Mouse (Mus musculus): ENCODE results near the gene Ptpn21. TPM values are rescaled to one million over a fixed set of nuclear protein-coding genes. Genes with fewer than 3 reads are reported as not detected.

Gene Ptpn21
- polyA plus RNA-seq (2016; fragmentation: Nextera tagmentation; extraction: Ambion mirVana), result 8.6 and 9.8 TPM in 2 replicates

GRCm38 (mm10) chr12:98736951-98737800 is at the start of gene Ptpn21:
Ptpn21 (minus strand) TSS chr12:98737405.
- ATAC-seq (ENCODE audit: low FRiP score), result peak; percentile 66
- Histone ChIP-seq H3K9me3 (no peaks in the 10 kb centered on the region), H3K36me3 (replicated peaks) (no peaks in the 10 kb centered on the region), H3K4me1 (peaks cover 28% of the 10 kb centered on the region), H3K27me3 (peaks cover 16% of the 10 kb centered on the region), H3K4me2 (peak within 1 kb of the TSS; percentile 64), H3K27ac (peak within 1 kb of the TSS; percentile 79), H3K9ac (peak within 1 kb of the TSS; percentile 94), H3K4me3 (replicated peaks) (peak within 1 kb of the TSS; percentile 85)
- WGBS, result 2% methylated on average over 75 of the region's 75 CpGs

DNA sequence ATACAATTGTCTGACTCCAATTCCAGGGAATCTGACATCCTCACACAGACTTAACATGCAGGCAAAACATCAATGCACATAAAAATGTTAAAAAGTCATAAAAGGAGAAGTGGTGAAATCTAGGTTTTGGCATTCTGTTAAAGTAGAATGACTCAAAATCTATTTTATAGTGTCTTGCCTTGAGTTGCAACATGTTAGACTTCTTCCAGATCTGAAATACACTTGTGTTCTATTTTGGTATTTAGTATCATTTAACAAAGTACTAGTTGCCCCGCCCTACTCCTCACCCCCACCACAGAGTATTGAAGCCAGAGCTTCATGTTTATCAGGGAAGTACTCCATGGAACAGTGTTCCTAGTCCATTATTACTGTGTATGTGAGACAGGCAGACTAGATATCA is 47.0 kb upstream of the Ptpn21 start:
- H3K27me3 ChIP-seq, result no peaks in the 10 kb centered on the region
- no peak for ATAC-seq (ENCODE audit: low FRiP score)
- WGBS, result 97% methylated on average over 1 of the region's 1 CpGs
- H3K9ac ChIP-seq, result no peak overlapping the region
- no peak overlapping the region for H3K4me2 ChIP-seq
- no peaks in the 10 kb centered on the region for H3K9me3 ChIP-seq
- H3K4me1 ChIP-seq, result no peaks in the 10 kb centered on the region
- H3K27ac ChIP-seq, result no peak overlapping the region
- H3K4me3 ChIP-seq (replicated peaks), result no peak overlapping the region
- peaks cover 78% of the 10 kb centered on the region for H3K36me3 ChIP-seq (replicated peaks)

- no peak for ATAC-seq (ENCODE audit: low FRiP score)
- Histone ChIP-seq H3K27ac (no peak overlapping the region), H3K4me3 (replicated peaks) (no peak overlapping the region), H3K27me3 (no peaks in the 10 kb centered on the region), H3K4me1 (no peaks in the 10 kb centered on the region), H3K36me3 (replicated peaks) (peaks cover 80% of the 10 kb centered on the region), H3K9me3 (no peaks in the 10 kb centered on the region), H3K4me2 (no peak overlapping the region), H3K9ac (no peak overlapping the region)
- 87% methylated on average over 4 of the region's 4 CpGs for WGBS
Observed at GRCm38 (mm10) chr12:98779148-98779547, 41.9 kb upstream of the Ptpn21 start.

DNA sequence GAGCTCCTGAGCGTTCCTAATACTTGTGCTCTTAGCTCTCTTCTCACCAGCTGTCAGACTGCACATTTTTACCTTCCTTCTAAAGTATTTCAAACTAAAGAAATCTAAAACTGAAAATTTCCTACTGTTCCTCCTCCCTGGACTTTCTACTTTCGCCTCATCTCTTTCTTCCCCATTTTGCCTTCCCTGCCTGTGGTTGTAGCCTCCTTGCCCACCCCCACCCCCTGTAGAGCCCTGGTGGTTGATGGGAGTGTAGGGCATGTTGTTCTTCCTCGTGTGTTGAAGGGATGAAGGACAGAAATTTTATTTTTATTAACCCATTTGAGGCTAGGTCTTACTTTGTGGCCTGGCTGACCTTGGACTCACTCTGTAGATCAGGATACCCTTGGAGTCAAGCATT is 40.3 kb upstream of the Ptpn21 start:
- H3K4me2 ChIP-seq, result no peak overlapping the region
- ATAC-seq (ENCODE audit: low FRiP score), result no peak
- no peaks in the 10 kb centered on the region for H3K27me3 ChIP-seq
- H3K4me1 ChIP-seq, result no peaks in the 10 kb centered on the region
- H3K27ac ChIP-seq, result no peak overlapping the region
- H3K4me3 ChIP-seq (replicated peaks), result no peak overlapping the region
- H3K36me3 ChIP-seq (replicated peaks), result peaks cover 78% of the 10 kb centered on the region
- no peaks in the 10 kb centered on the region for H3K9me3 ChIP-seq
- WGBS, result 85% methylated on average over 3 of the region's 3 CpGs
- no peak overlapping the region for H3K9ac ChIP-seq

GRCm38 (mm10) chr12:98766241-98766640 is 29.0 kb upstream of the Ptpn21 start:
- H3K27me3 ChIP-seq, result no peaks in the 10 kb centered on the region
- no peak overlapping the region for H3K4me3 ChIP-seq (replicated peaks)
- no peak for ATAC-seq (ENCODE audit: low FRiP score)
- H3K9me3 ChIP-seq, result no peaks in the 10 kb centered on the region
- no peak overlapping the region for H3K4me2 ChIP-seq
- no peaks in the 10 kb centered on the region for H3K4me1 ChIP-seq
- H3K27ac ChIP-seq, result no peak overlapping the region
- peaks cover 89% of the 10 kb centered on the region for H3K36me3 ChIP-seq (replicated peaks)
- no peak overlapping the region for H3K9ac ChIP-seq
- whole genome bisulfite sequencing, result 94% methylated on average over 2 of the region's 2 CpGs

DNA sequence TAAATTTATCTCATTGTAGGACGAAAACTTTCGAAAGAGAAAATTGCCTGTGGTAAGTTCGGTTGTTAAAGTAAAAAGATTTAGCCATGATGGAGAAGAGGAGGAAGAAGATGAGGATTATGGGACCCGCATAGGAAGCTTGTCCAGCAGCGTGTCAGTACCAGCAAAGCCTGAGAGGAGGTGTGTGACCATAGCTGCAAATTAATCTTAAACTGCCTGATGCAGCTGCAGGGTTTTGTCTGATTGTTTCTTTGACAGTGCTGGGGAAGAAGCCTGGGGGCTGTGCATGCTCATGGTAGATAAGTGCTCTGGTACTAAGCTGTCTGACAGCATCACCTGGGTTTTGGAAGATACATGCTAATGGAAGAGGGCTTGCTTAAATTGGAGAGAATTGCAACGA is 22.5 kb upstream of the Ptpn21 start:
- Histone ChIP-seq H3K27me3 (no peaks in the 10 kb centered on the region), H3K9me3 (no peaks in the 10 kb centered on the region), H3K27ac (no peak overlapping the region), H3K36me3 (replicated peaks) (peaks cover 82% of the 10 kb centered on the region), H3K4me1 (no peaks in the 10 kb centered on the region), H3K9ac (no peak overlapping the region), H3K4me2 (no peak overlapping the region), H3K4me3 (replicated peaks) (no peak overlapping the region)
- WGBS, result 96% methylated on average over 6 of the region's 6 CpGs
- no peak for ATAC-seq (ENCODE audit: low FRiP score)

DNA sequence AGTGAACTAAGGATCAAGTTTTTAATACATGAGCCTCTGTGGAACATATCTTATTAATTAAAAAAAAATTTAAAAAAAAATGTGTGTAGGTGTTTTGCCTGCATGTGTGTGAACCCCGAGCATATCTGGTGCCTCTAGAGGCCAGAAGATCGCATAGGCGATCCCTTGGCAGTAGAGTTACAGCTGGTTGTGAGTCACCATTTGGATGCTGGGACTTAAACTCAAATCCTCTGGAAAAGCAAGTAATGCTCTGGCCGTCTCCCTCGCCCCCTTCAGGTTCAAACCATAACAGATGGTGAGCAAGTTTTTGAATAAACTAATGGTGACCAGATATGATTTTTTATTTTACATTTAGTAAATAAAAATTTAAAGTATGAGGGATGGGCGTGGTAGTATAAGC is 20.4 kb upstream of the Ptpn21 start:
- Histone ChIP-seq H3K4me2 (no peak overlapping the region), H3K9me3 (no peaks in the 10 kb centered on the region), H3K27me3 (no peaks in the 10 kb centered on the region), H3K4me3 (replicated peaks) (no peak overlapping the region), H3K4me1 (no peaks in the 10 kb centered on the region), H3K9ac (no peak overlapping the region), H3K36me3 (replicated peaks) (peaks cover 74% of the 10 kb centered on the region), H3K27ac (no peak overlapping the region)
- WGBS, result 92% methylated on average over 6 of the region's 6 CpGs
- no peak for ATAC-seq (ENCODE audit: low FRiP score)

DNA sequence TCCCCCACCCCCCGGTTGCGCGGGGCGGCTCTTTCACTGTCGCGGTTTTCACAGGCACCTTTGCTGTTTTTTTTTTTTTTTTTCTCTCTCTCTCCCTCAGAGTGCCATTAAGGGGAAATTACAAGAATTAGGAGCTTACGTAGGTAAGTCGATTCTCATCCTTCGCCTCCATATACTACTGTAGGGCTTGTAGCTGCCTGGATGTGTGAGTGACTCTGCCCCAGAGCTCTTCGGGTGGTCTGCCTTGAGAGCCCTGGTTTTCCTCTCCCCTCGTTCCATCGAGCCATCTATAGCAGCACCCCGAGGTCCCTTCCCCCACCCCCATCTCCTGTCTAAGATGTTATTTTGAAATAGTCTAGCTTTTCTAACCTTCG is 10.2 kb upstream of the Ptpn21 start:
- 3% methylated on average over 14 of the region's 14 CpGs for WGBS
- H3K27ac ChIP-seq, result peak overlapping the region; percentile 93
- ATAC-seq (ENCODE audit: low FRiP score), result peak; percentile 52
- peak overlapping the region; percentile 95 for H3K4me3 ChIP-seq (replicated peaks)
- no peaks in the 10 kb centered on the region; the same call in 1 of the 2 replicates for H3K36me3 ChIP-seq (replicated peaks)
- peaks cover 31% of the 10 kb centered on the region for H3K4me1 ChIP-seq
- H3K27me3 ChIP-seq, result no peaks in the 10 kb centered on the region
- peak overlapping the region; percentile 78 for H3K4me2 ChIP-seq
- H3K9ac ChIP-seq, result peak overlapping the region; percentile 93
- H3K9me3 ChIP-seq, result no peaks in the 10 kb centered on the region

GRCm38 (mm10) chr12:98746746-98747379 is 9.7 kb upstream of the Ptpn21 start, which contains the start of gene Zc3h14:
Zc3h14 (plus strand) TSS chr12:98746964.
- H3K27me3 ChIP-seq, result no peaks in the 10 kb centered on the region
- peak; percentile 92 for ATAC-seq (ENCODE audit: low FRiP score)
- no peaks in the 10 kb centered on the region for H3K9me3 ChIP-seq
- peak within 1 kb of the TSS; percentile 95 for H3K4me3 ChIP-seq (replicated peaks)
- H3K27ac ChIP-seq, result peak within 1 kb of the TSS; percentile 93
- peak within 1 kb of the TSS; percentile 93 for H3K9ac ChIP-seq
- H3K4me2 ChIP-seq, result peak within 1 kb of the TSS; percentile 78
- H3K4me1 ChIP-seq, result peaks cover 31% of the 10 kb centered on the region
- under 1% methylated on average over 76 of the region's 87 CpGs for WGBS
- H3K36me3 ChIP-seq (replicated peaks), result no peaks in the 10 kb centered on the region; the same call in 1 of the 2 replicates

- Histone ChIP-seq H3K4me3 (replicated peaks) (no peak overlapping the region), H3K4me2 (no peak overlapping the region), H3K9me3 (no peaks in the 10 kb centered on the region), H3K4me1 (peaks cover 27% of the 10 kb centered on the region), H3K27me3 (no peaks in the 10 kb centered on the region), H3K36me3 (replicated peaks) (no peaks in the 10 kb centered on the region; the same call in 1 of the 2 replicates), H3K9ac (no peak overlapping the region), H3K27ac (no peak overlapping the region)
- 10% methylated on average over 2 of the region's 2 CpGs for WGBS
- ATAC-seq (ENCODE audit: low FRiP score), result peak; percentile 59
Observed at GRCm38 (mm10) chr12:98746131-98746530, 8.9 kb upstream of the Ptpn21 start.

GRCm38 (mm10) chr12:98745626-98746025 is 8.4 kb upstream of the Ptpn21 start:
- no peak overlapping the region for H3K9ac ChIP-seq
- no peak for ATAC-seq (ENCODE audit: low FRiP score)
- H3K4me3 ChIP-seq (replicated peaks), result no peak overlapping the region
- no peaks in the 10 kb centered on the region; the same call in 1 of the 2 replicates for H3K36me3 ChIP-seq (replicated peaks)
- H3K4me1 ChIP-seq, result peaks cover 26% of the 10 kb centered on the region
- H3K9me3 ChIP-seq, result no peaks in the 10 kb centered on the region
- 73% methylated on average over 4 of the region's 4 CpGs for WGBS
- no peaks in the 10 kb centered on the region for H3K27me3 ChIP-seq
- H3K4me2 ChIP-seq, result no peak overlapping the region
- H3K27ac ChIP-seq, result no peak overlapping the region

DNA sequence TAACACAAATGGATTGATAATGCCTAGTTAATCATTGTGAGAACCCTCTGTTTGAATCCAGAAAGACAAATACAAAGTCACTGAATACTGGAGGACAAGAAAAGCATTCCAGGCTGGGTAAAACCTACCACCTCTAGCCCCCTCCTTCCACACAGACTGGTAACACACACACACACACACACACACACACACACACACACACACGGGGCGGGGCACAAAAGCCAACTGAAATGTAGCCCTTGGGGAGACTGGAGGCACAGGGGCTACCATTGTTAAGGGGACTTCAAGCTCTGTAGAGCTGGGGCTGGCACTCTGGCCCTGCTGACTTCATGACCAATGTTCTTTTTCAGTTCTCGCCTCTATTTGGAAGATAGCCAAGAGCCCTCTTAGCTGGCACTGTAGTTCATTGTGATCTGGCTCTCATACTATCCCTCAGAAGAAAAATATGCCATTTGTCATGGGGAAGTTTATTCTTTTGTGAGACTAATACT is 3.9 kb upstream of the Ptpn21 start:
- H3K27ac ChIP-seq, result no peak overlapping the region
- no peaks in the 10 kb centered on the region for H3K9me3 ChIP-seq
- no peak overlapping the region for H3K9ac ChIP-seq
- 51% methylated on average over 3 of the region's 3 CpGs for WGBS
- H3K36me3 ChIP-seq (replicated peaks), result no peaks in the 10 kb centered on the region
- no peak overlapping the region for H3K4me2 ChIP-seq
- H3K4me1 ChIP-seq, result peaks cover 11% of the 10 kb centered on the region
- no peak overlapping the region for H3K4me3 ChIP-seq (replicated peaks)
- H3K27me3 ChIP-seq, result peaks cover 16% of the 10 kb centered on the region
- peak; percentile 7; the same call in 1 of the 2 replicates for ATAC-seq (ENCODE audit: low FRiP score)

Data from forebrain, embryonic 12.5 days (tissue).